Mouse (Mus musculus) midbrain, embryonic 12.5 days (tissue): ENCODE results near the gene Ppih. TPM values are rescaled to one million over a fixed set of nuclear protein-coding genes. Genes with fewer than 3 reads are reported as not detected.

Source experiments
- ATAC-seq: fragments of 200-750 bp; cut with Nextera tagmentation; 2 replicates; pipeline ENCODE4 v1.8.0; 2017; ENCODE audit warnings: low read depth, moderate TSS enrichment, moderate library complexity; ENCODE audit not compliant: low FRiP score
- H3K27ac ChIP-seq: fragments of 300-500 bp; sonication (generic); replicated peaks from 2 replicates; pipeline ENCODE4 v1.5.1; 2016; ENCODE audit warnings: mild to moderate bottlenecking
- H3K27me3 ChIP-seq: fragments of 300-500 bp; sonication (generic); 2 replicates; pipeline ENCODE4 v1.6.1; 2016; ENCODE audit warnings: mild to moderate bottlenecking
- H3K36me3 ChIP-seq: fragments of 300-500 bp; sonication (generic); 2 replicates; pipeline ENCODE4 v1.6.1; 2016
- H3K4me1 ChIP-seq: fragments of 300-500 bp; sonication (generic); 2 replicates; pipeline ENCODE4 v1.6.1; 2016
- H3K4me2 ChIP-seq: fragments of 300-500 bp; sonication (generic); replicated peaks from 2 replicates; pipeline ENCODE4 v1.6.1; 2016; ENCODE audit warnings: mild to moderate bottlenecking, moderate library complexity
- H3K4me3 ChIP-seq: fragments of 300-500 bp; sonication (generic); 2 replicates; pipeline ENCODE4 v1.5.1; 2016; ENCODE audit warnings: mild to moderate bottlenecking
- H3K9ac ChIP-seq: fragments of 300-500 bp; sonication (generic); replicated peaks from 2 replicates; pipeline ENCODE4 v1.6.1; 2016; ENCODE audit warnings: mild to moderate bottlenecking, moderate library complexity
- H3K9me3 ChIP-seq: fragments of 300-500 bp; sonication (generic); 2 replicates; pipeline ENCODE4 v1.6.1; 2016; ENCODE audit warnings: mild to moderate bottlenecking
- WGBS: fragments of 180-500 bp; shearing (Covaris S2); methylation state at CpG from one replicate; pipeline ENCODE4 v1.1.7; 2016; 5-methylcytosine and 5-hydroxymethylcytosine counted together
- polyA plus RNA-seq: library from polyadenylated mRNA; unstranded; fragments of >200 nt; fragmentation: Nextera tagmentation; extraction: Ambion mirVana; gene quantifications from 2 replicates; pipeline ENCODE4 v1.2.1, GENCODE M21; 2016

The Ppih gene
- polyA plus RNA-seq, 1 experiment from 2014 or later, result 96.4 TPM

DNA sequence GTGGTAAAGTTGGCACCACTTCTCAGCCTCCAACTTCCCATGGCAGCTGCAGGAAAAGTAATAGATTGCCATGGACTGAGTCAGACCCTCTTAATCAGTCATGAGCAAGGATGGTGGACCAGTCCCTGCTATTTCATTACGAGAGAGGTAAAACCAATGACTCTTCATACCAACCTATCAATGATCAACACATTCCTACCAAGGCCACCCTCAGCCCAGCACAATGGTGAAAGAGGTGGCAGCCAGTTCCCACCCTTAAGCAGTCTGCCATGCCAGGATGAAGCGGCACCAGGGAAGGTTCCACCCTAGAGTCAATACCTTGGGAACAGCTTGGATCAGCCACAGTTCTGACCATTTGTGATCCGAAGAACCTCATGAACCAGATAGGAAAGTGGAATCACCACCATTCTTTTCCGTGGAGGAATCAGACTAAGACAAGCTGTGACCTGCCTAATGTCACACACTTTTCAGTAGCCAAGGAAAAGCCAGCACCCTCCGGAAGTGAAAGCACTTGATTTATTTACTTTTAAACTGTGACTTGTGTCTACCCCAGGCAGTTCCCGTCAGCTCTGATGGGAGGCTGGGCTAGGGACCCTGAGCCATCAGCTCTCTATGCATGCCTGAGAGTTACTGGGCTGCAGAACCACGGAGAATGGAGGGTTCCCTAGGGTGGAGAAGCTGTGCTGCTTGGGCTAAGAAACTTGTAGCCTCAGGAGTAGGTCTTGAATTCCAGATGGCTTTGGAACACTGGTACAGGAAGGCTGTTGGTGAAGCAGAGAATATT, 68.1 kb downstream of the Ppih start:
- H3K27ac ChIP-seq, result no peak overlapping the region
- no peak for ATAC-seq
- no peaks in the 10 kb centered on the region for H3K9me3 ChIP-seq
- no peak overlapping the region for H3K9ac ChIP-seq
- H3K36me3 ChIP-seq, result no peaks in the 10 kb centered on the region; the same call in 1 of the 2 replicates
- WGBS, result 75% methylated on average over 7 of the region's 7 CpGs
- H3K27me3 ChIP-seq, result no peaks in the 10 kb centered on the region
- peaks cover 27% of the 10 kb centered on the region for H3K4me1 ChIP-seq
- H3K4me3 ChIP-seq, result no peak overlapping the region
- H3K4me2 ChIP-seq, result no peak overlapping the region

Other genes with a start within 250 kb of the Ppih start
- gene Slc2a1, start 211.8 kb downstream of the Ppih start, polyA plus RNA-seq, result 116 TPM in 2 replicates
- 7.7 and 12.0 TPM in 2 replicates for gene Zfp691, start 146.4 kb downstream of the Ppih start, polyA plus RNA-seq
- gene Ermap, start 130.5 kb downstream of the Ppih start, polyA plus RNA-seq, result 5.7 and 6.4 TPM in 2 replicates
- 168 and 190 TPM in 2 replicates for gene Svbp, start 125.2 kb downstream of the Ppih start, polyA plus RNA-seq
- 0.20 TPM in 1 of 2 replicates, not detected in the other for gene Tmem269, start 102.3 kb downstream of the Ppih start, polyA plus RNA-seq
- gene AU022252, start 87.8 kb downstream of the Ppih start, polyA plus RNA-seq, result 34.4 and 39.5 TPM in 2 replicates
- 14.6 and 17.7 TPM in 2 replicates for gene P3h1, start 87.6 kb downstream of the Ppih start, polyA plus RNA-seq
- 0.10 and 0.22 TPM in 2 replicates for gene Cldn19, start 65.1 kb downstream of the Ppih start, polyA plus RNA-seq
- gene Ybx1, start 25.9 kb downstream of the Ppih start, polyA plus RNA-seq, result 1,189 and 1,315 TPM in 2 replicates
- 11.7 and 15.7 TPM in 2 replicates for gene Ccdc30, start 95.0 kb upstream of the Ppih start, polyA plus RNA-seq
- 20.0 and 21.0 TPM in 2 replicates for gene Ppcs, start 101.9 kb upstream of the Ppih start, polyA plus RNA-seq
- 0.20 TPM in 1 of 2 replicates, not detected in the other for gene Zmynd12, start 102.3 kb upstream of the Ppih start, polyA plus RNA-seq
- gene Rimkla, start 172.1 kb upstream of the Ppih start, polyA plus RNA-seq, result 8.9 and 9.3 TPM in 2 replicates
- 28.9 and 29.2 TPM in 2 replicates for gene Foxj3, start 216.5 kb upstream of the Ppih start, polyA plus RNA-seq
- gene Frg2f1, start 219.0 kb upstream of the Ppih start, polyA plus RNA-seq, result 3.8 and 4.6 TPM in 2 replicates